Mouse (Mus musculus) layer of hippocampus, adult 8-10 months (tissue): ENCODE measurements around the gene Plscr2. TPM values are rescaled to one million over a fixed set of nuclear protein-coding genes. Genes with fewer than 3 reads are reported as not detected.
"Not testable (repeated sequence)": the region's sequence is repeated elsewhere in the genome, so short reads cannot be mapped to it uniquely, and the experiment has no call there.

ENCODE experiments used
- DNase-seq, 2 experiments: peaks; one replicate each; pipeline ENCODE4 v3.0.0; 2022; ENCODE audit warnings: low spot score in 2 of 2
- total RNA-seq, 4 experiments: library from RNA; stranded (reverse); gene quantifications; 2 replicates each; pipeline ENCODE4 v1.2.4; 2022

Plscr2 gene
- total RNA-seq, 4 experiments from 2014 or later: 2.5 to 8.3 (median 6.0) TPM

GRCm38 (mm10) chr9:92273271-92273670 lies 2.1 kb upstream of the Plscr2 start:
- no peak for DNase-seq

GRCm38 (mm10) chr9:92273956-92274762 lies 1.2 kb upstream of the Plscr2 start:
- no peak for DNase-seq

- no peak for DNase-seq
These were observed 958 bp downstream of the Plscr2 start for GRCm38 (mm10) chr9:92276360-92276759.

GRCm38 (mm10) chr9:92280048-92280447 lies 4.6 kb downstream of the Plscr2 start:
- DNase-seq: no peak

- DNase-seq: no peak
These were observed 7.3 kb downstream of the Plscr2 start for GRCm38 (mm10) chr9:92282563-92283171.

- no peak for DNase-seq
These were observed 14.3 kb downstream of the Plscr2 start for GRCm38 (mm10) chr9:92289675-92290074.

- no peak for DNase-seq
These were observed 16.8 kb downstream of the Plscr2 start for GRCm38 (mm10) chr9:92292169-92292568.

- DNase-seq: no peak
These were observed 17.5 kb downstream of the Plscr2 start for GRCm38 (mm10) chr9:92292922-92293321.

- DNase-seq: no peak
These were observed 18.5 kb downstream of the Plscr2 start for GRCm38 (mm10) chr9:92293560-92294548.

GRCm38 (mm10) chr9:92298288-92298687 lies 22.9 kb downstream of the Plscr2 start:
- DNase-seq: no peak

- DNase-seq: no peak
These were observed 25.8 kb downstream of the Plscr2 start for GRCm38 (mm10) chr9:92301213-92301612.

- DNase-seq: no peak
These were observed 29.7 kb downstream of the Plscr2 start for GRCm38 (mm10) chr9:92305075-92305474.

- DNase-seq: no peak
These were observed 30.3 kb downstream of the Plscr2 start for GRCm38 (mm10) chr9:92305620-92306220.

- no peak for DNase-seq
These were observed 33.7 kb downstream of the Plscr2 start, which contains the start of gene 1700057G04Rik for GRCm38 (mm10) chr9:92309077-92309476. 1700057G04Rik (plus strand) TSS chr9:92309377.

- DNase-seq: no peak
These were observed 41.4 kb downstream of the Plscr2 start for GRCm38 (mm10) chr9:92316791-92317190.

- not testable (repeated sequence) for DNase-seq
These were observed 50.5 kb downstream of the Plscr2 start for GRCm38 (mm10) chr9:92325936-92326335.

GRCm38 (mm10) chr9:92326813-92327212 lies 51.4 kb downstream of the Plscr2 start:
- no peak for DNase-seq

- no peak for DNase-seq
These were observed 56.0 kb downstream of the Plscr2 start for GRCm38 (mm10) chr9:92331383-92331782.

GRCm38 (mm10) chr9:92334845-92335244 lies 59.4 kb downstream of the Plscr2 start:
- DNase-seq: no peak

GRCm38 (mm10) chr9:92335277-92335818 lies 59.9 kb downstream of the Plscr2 start:
- DNase-seq: no peak

GRCm38 (mm10) chr9:92337063-92337462 lies 61.7 kb downstream of the Plscr2 start:
- no peak for DNase-seq
